Mouse (Mus musculus): ENCODE measurements around the gene Psmd1.

DNA sequence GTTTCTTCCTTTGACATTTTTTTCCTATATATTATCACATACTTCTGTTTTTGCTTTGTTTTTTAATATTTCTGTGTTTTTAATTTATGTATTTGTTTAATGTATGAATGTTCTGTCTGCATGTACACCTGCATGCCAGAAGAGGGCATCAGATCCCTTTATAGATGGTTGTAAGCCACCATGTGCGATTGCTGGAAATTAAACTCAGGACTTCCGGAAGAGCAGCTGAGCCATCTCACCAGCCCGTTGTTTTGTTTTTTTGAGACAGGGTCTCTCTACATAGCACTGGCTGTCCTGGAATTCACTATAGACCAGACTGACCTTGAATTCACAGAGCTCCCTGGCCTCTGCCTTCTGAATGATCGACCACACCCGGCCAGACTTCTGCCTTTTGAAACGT is 1.7 kb upstream of the Psmd1 start:
- TF ChIP-seq POLR2A (IDR thresholded peaks at IDR 0.05; ENCODE audit: extremely low read depth, insufficient read depth, low read length) (no peak), CTCF (IDR thresholded peaks at IDR 0.05; ENCODE audit: extremely low read depth, insufficient read depth, low read length) (no peak)
